ENCODE assay signal across 20 mouse cellular contexts in genomic region chr15:27219126-27219738, GRCm38 (mm10).
DNase-seq lines count a peak whose midpoint lies in the region; TF ChIP-seq lines count a peak whose summit lies in the region.
"Had no signal": no experiment of that assay in that cellular context is flagged by ENCODE, and none has a peak within 500 bp of the region (broad histone marks: within the 10 kb centered on the region; RNA-seq: fewer than 3 reads in every experiment).

No protein-coding gene starts in this region.

- no peaks in the 10 kb centered on the region for H3K36me3 ChIP-seq in ES-E14 (ENCODE audit: control insufficient read depth, insufficient read depth, low read length, poor library complexity, severe bottlenecking)
- H3K36me3 ChIP-seq: embryonic facial prominence, embryonic 15.5 days; forebrain, embryonic 15.5 days; heart, embryonic 12.5 days; hindbrain, embryonic 10.5 days had no signal

- H3K9ac ChIP-seq in ES-E14 (ENCODE audit: insufficient read depth, low read depth, low read length, poor library complexity, severe bottlenecking) = no peak overlapping the region
- H3K9ac ChIP-seq: embryonic facial prominence, embryonic 15.5 days; forebrain, embryonic 15.5 days; heart, embryonic 12.5 days; hindbrain, embryonic 14.5 days had no signal

- H3K9me3 ChIP-seq in ES-E14 (ENCODE audit: control insufficient read depth, insufficient read depth, low read depth, low read length) = no peaks in the 10 kb centered on the region
- H3K9me3 ChIP-seq: embryonic facial prominence, embryonic 15.5 days; forebrain, embryonic 15.5 days; heart, embryonic 12.5 days; hindbrain, embryonic 10.5 days had no signal

- H3K4me3 ChIP-seq in ES-E14 (ENCODE audit: insufficient read depth in 1 of 2, low read depth in 1 of 2, low read length in 2 of 2, poor library complexity in 1 of 2, severe bottlenecking in 1 of 2) = no peak overlapping the region
- H3K4me3 ChIP-seq: embryonic facial prominence, embryonic 15.5 days; erythroblast, embryonic 14.5 days; forebrain, embryonic 15.5 days; heart, embryonic 12.5 days; hindbrain, embryonic 10.5 days had no signal

- in situ Hi-C loops in ES-E14 (cut with MboI; ENCODE audit: low sequenced_read_pairs in 2 of 2, unreplicated experiment in 2 of 2) = no loop called here

- H3K27ac ChIP-seq in ES-E14 (ENCODE audit: insufficient read depth, low read depth, low read length, poor library complexity, severe bottlenecking) = no peak overlapping the region
- H3K27ac ChIP-seq: embryonic facial prominence, embryonic 15.5 days; forebrain, embryonic 15.5 days; hindbrain, embryonic 10.5 days; hindbrain, embryonic 14.5 days had no signal

- DNase-seq in heart, adult 11 months = peak; percentile 44
- DNase-seq in heart, adult 18-20 months = no peak
- peak; percentile 16 for DNase-seq in 3T3-L1 (ENCODE audit: low read depth, low spot score)
- no peak for DNase-seq in ES-E14 (ENCODE audit: low read depth, low spot score)
- DNase-seq in c-Kit-positive CD71-positive TER-119-positive erythroid progenitor cells, embryonic 14.5 days (ENCODE audit: low spot score) = peak; percentile 13
- DNase-seq in layer of hippocampus, postnatal 25 days (ENCODE audit: extremely low spot score in 1 of 2, low spot score in 1 of 2) = no peak
- DNase-seq in urinary bladder, postnatal 14 days (ENCODE audit: low spot score) = no peak
- no peak for DNase-seq in adipocyte (ENCODE audit: low spot score)
- DNase-seq: adrenal gland, adult 8-10 months; adrenal gland, postnatal 36 days; cerebellum, adult 11-12 months; cerebellum, adult 9-11 months; cerebellum, postnatal 36 days; kidney, adult 11 months had no signal

- H3K4me1 ChIP-seq in ES-E14 (ENCODE audit: control insufficient read depth in 2 of 2, insufficient read depth in 2 of 2, low read length in 2 of 2, poor library complexity in 1 of 2) = no peaks in the 10 kb centered on the region
- H3K4me1 ChIP-seq: forebrain, embryonic 15.5 days; heart, embryonic 12.5 days; hindbrain, embryonic 10.5 days had no signal

TF ChIP-seq in ES-E14, 5 proteins besides CTCF, POLR2A, EP300 and RAD21:
- no peak for TF ChIP-seq CHD2 (IDR thresholded peaks at IDR 0.05; ENCODE audit: low read depth, low read length)
- TF ChIP-seq ZC3H11A (IDR thresholded peaks at IDR 0.05; ENCODE audit: borderline replicate concordance, low read depth, low read length) = no peak
- TF ChIP-seq MAFK (IDR thresholded peaks at IDR 0.05; ENCODE audit: insufficient read depth, low read depth, low read length) = peak; percentile 97
- no peak for TF ChIP-seq HCFC1 (IDR thresholded peaks at IDR 0.05; ENCODE audit: borderline replicate concordance, insufficient read depth, low read length)
- no peak for TF ChIP-seq ZNF384 (IDR thresholded peaks at IDR 0.05; ENCODE audit: low read depth, low read length)

Comparison
In these comparisons a context has a peak if more than half of its experiments do, and no peak if none do; other contexts are left out.
1. DNase-seq: peak in heart, adult 11 months (single experiment), 3T3-L1 (single experiment) and c-Kit-positive CD71-positive TER-119-positive erythroid progenitor cells, embryonic 14.5 days (single experiment); none in heart, adult 18-20 months (0 of 2), ES-E14 (single experiment), layer of hippocampus, postnatal 25 days (0 of 2), urinary bladder, postnatal 14 days (single experiment) and adipocyte (single experiment).